Mouse (Mus musculus): Measurements from ENCODE around the gene Abca12. TPM values are rescaled to one million over a fixed set of nuclear protein-coding genes. Genes with fewer than 3 reads are reported as not detected.

Abca12 gene
- polyA plus RNA-seq, 1 experiment from 2014 or later, result not detected

DNA sequence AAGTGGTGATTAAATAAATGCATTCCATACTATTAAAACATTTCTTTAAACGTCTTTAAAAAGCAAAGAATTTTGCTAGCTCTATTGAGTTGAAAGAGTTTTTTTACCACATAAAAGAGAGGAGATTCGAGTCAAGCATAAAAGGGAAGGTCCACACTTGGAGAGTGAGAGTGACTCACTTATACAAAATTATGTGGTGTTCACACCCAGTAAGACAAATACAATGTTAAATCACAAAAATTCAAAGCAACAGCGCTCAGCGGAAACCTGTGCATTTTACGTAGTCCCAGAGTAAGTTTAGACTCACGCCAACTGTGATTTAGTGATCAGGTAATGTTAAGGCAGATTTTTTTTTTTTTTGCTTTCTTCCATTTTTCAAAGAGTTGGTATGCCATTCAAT, 104.1 kb downstream of the Abca12 start:
- no peak overlapping the region for H3K9ac ChIP-seq (replicated peaks)
- no peak overlapping the region for H3K4me2 ChIP-seq (replicated peaks)
- H3K27ac ChIP-seq, result no peak overlapping the region
- no peaks in the 10 kb centered on the region for H3K9me3 ChIP-seq
- H3K36me3 ChIP-seq, result no peaks in the 10 kb centered on the region
- H3K4me3 ChIP-seq (replicated peaks), result no peak overlapping the region
- WGBS, result 89% methylated on average over 6 of the region's 6 CpGs
- peaks cover 9% of the 10 kb centered on the region for H3K4me1 ChIP-seq (replicated peaks)
- H3K27me3 ChIP-seq, result no peaks in the 10 kb centered on the region
- no peak for ATAC-seq

DNA sequence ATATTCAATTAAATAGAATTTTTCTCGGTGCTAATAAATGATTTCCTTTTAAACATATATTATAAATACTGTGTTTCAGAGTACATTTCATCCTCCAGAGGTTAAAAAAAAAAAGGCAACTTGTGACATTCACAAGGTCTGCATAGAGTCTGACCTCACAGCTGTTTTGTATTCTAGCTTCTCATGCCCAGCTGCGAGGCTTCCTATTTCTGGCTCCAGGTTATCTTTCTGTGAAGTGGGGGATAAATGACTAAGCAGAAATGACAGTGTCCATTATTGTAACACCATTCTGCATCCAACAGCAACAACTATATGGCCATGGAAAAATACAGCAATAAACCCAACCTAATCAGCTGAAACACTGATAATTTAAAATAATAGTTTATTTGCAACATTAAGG, 107.3 kb downstream of the Abca12 start:
- H3K9me3 ChIP-seq, result no peaks in the 10 kb centered on the region
- H3K4me3 ChIP-seq (replicated peaks), result no peak overlapping the region
- no peak overlapping the region for H3K9ac ChIP-seq (replicated peaks)
- H3K4me2 ChIP-seq (replicated peaks), result no peak overlapping the region
- no peaks in the 10 kb centered on the region for H3K27me3 ChIP-seq
- peaks cover 9% of the 10 kb centered on the region for H3K4me1 ChIP-seq (replicated peaks)
- ATAC-seq, result no peak
- WGBS, result 64% methylated on average over 2 of the region's 2 CpGs
- H3K36me3 ChIP-seq, result no peaks in the 10 kb centered on the region
- H3K27ac ChIP-seq, result no peak overlapping the region

DNA sequence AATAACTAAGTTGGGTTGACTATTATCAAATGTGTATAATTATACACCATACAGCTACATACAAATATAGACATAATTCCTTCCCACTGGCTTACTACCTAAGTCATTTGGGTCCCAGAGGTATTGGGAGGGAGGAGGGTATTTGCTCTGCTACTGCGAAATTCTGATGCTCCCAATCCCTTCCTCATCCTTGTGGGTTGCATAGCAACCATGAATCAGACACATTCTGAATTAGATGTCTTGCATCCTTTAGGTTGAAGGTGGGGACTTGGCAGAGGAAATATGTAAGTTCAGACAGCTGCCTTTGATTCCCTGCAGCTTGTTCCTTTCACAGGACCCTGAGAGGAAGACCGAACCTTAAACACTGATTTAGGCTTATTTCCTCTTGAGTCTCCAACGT, 108.5 kb downstream of the Abca12 start:
- H3K4me2 ChIP-seq (replicated peaks), result no peak overlapping the region
- ATAC-seq, result peak; percentile 45; the same call in 1 of the 2 replicates
- peaks cover 9% of the 10 kb centered on the region for H3K4me1 ChIP-seq (replicated peaks)
- no peak overlapping the region for H3K4me3 ChIP-seq (replicated peaks)
- 41% methylated on average over 3 of the region's 3 CpGs for WGBS
- H3K27me3 ChIP-seq, result no peaks in the 10 kb centered on the region
- no peaks in the 10 kb centered on the region for H3K36me3 ChIP-seq
- no peaks in the 10 kb centered on the region for H3K9me3 ChIP-seq
- no peak overlapping the region for H3K9ac ChIP-seq (replicated peaks)
- H3K27ac ChIP-seq, result no peak overlapping the region

DNA sequence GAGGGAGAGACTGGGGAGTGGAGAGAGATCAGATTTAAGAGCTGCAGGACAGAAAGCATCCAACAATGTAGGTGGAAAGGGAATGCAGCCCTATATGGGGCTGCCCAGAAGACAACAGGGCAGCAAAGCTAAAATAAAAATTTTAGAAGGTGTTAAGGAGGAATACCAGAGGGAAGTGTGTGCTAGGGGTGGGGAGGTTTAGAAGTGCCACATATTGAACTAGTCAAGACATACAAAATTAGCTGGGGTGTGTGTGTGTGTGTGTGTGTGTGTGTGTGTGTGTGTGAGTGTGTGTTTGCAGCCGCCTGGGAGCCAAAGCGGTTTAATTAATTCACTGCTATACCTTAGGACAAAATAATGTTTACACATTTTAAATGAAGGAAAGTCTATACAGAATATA, 110.1 kb downstream of the Abca12 start:
- ATAC-seq, result no peak
- Histone ChIP-seq H3K27me3 (no peaks in the 10 kb centered on the region), H3K4me1 (replicated peaks) (peaks cover 9% of the 10 kb centered on the region), H3K9me3 (no peaks in the 10 kb centered on the region), H3K4me2 (replicated peaks) (no peak overlapping the region), H3K36me3 (no peaks in the 10 kb centered on the region), H3K4me3 (replicated peaks) (no peak overlapping the region), H3K9ac (replicated peaks) (no peak overlapping the region), H3K27ac (no peak overlapping the region)
- WGBS, result 84% methylated on average over 2 of the region's 2 CpGs

DNA sequence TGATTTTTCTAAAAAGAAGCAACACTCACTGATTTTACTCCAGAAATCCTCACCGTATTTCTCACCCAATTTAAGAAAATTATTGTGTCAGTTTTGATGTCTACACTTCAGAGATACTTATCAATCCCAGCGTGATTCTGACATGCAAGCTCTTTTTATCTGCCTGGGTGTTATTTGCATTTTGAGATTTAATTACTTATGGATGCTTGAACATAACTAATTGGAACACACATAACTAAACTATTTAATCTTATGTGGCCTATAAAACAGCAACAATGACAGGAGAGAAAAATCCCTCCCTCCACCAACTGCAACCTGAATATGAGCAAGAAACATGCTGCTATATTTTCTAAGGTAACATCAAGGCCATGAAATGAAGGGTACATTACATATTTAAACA, 117.7 kb downstream of the Abca12 start:
- H3K4me3 ChIP-seq (replicated peaks), result no peak overlapping the region
- H3K36me3 ChIP-seq, result no peaks in the 10 kb centered on the region
- H3K9ac ChIP-seq (replicated peaks), result no peak overlapping the region
- 62% methylated on average over 2 of the region's 2 CpGs for WGBS
- no peaks in the 10 kb centered on the region for H3K9me3 ChIP-seq
- no peak overlapping the region for H3K4me2 ChIP-seq (replicated peaks)
- ATAC-seq, result no peak
- no peak overlapping the region for H3K27ac ChIP-seq
- peaks cover under 1% of the 10 kb centered on the region; the same call in 1 of the 2 replicates for H3K4me1 ChIP-seq (replicated peaks)
- no peaks in the 10 kb centered on the region for H3K27me3 ChIP-seq

DNA sequence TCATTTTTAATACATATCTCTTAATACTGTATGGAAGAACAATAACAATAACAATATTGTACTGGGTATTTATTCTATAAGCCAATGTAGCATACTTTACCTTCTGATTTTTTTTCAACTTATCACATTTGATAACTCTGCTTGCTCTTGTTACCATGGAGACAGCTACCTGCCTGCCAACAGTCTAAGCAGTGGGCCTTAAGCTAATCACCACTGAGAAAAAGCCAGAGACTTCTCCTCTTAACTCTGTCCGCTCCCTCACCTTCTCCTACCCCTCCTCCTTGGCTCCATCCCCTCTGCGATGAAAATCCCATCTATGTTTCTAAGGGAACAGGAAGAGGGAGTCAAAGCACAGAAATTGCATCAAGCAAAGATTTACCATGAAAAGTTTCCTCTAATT, 118.1 kb downstream of the Abca12 start:
- 0 out of 2 replicates have a peak, but pooled peaks have one; percentile 48 for ATAC-seq
- Histone ChIP-seq H3K27ac (no peak overlapping the region), H3K9me3 (no peaks in the 10 kb centered on the region), H3K36me3 (no peaks in the 10 kb centered on the region), H3K9ac (replicated peaks) (no peak overlapping the region), H3K4me3 (replicated peaks) (no peak overlapping the region), H3K4me2 (replicated peaks) (no peak overlapping the region), H3K27me3 (no peaks in the 10 kb centered on the region), H3K4me1 (replicated peaks) (peaks cover 3% of the 10 kb centered on the region; the same call in 1 of the 2 replicates)
- 55% methylated on average over 2 of the region's 2 CpGs for WGBS

DNA sequence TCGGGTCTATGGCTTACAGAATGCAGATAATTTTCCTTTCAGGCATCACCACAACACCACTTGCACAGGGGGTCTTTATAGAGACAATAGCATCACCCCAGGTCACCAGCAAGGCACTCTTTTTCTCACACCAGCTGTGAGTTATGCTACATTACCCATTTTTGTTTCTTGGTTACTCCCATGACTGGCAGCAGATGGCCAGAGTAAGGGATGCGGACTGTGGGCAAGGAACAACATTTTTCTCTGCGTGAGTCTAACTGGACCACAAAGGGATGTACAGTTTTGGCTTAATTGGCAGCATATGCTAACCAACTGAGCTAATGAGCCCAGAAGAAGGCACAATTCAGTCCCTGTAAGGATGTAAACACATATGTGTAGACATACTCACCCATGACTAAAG, 122.8 kb downstream of the Abca12 start:
- no peak overlapping the region for H3K9ac ChIP-seq (replicated peaks)
- H3K27ac ChIP-seq, result no peak overlapping the region
- no peaks in the 10 kb centered on the region for H3K36me3 ChIP-seq
- H3K4me1 ChIP-seq (replicated peaks), result peaks cover 3% of the 10 kb centered on the region; the same call in 1 of the 2 replicates
- no peak overlapping the region for H3K4me3 ChIP-seq (replicated peaks)
- no peaks in the 10 kb centered on the region for H3K27me3 ChIP-seq
- WGBS, result 57% methylated on average over 3 of the region's 3 CpGs
- no peak overlapping the region for H3K4me2 ChIP-seq (replicated peaks)
- H3K9me3 ChIP-seq, result no peaks in the 10 kb centered on the region
- ATAC-seq, result peak; percentile 58; the same call in 1 of the 2 replicates

DNA sequence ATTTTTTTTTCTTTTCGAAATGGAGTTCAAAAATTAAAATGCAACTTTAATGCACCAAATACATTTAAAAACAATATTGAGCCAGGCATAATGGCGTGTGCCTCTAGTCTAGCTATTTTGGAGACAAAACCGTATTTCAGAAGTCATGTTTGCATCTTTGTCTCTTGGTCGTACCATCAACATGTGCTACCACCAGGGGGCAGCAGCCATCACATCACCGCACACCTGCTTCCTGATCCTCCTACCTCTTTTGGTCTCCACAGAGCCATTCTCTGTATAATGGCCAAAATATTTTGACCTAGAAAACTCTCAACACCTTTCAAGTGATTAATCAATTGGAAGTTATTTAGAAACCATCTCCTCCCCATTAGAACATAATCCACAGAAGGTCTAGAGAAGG, 125.2 kb downstream of the Abca12 start:
- Histone ChIP-seq H3K4me2 (replicated peaks) (no peak overlapping the region), H3K9ac (replicated peaks) (no peak overlapping the region), H3K36me3 (no peaks in the 10 kb centered on the region), H3K9me3 (no peaks in the 10 kb centered on the region), H3K27ac (no peak overlapping the region), H3K27me3 (no peaks in the 10 kb centered on the region), H3K4me3 (replicated peaks) (no peak overlapping the region), H3K4me1 (replicated peaks) (peaks cover 3% of the 10 kb centered on the region; the same call in 1 of the 2 replicates)
- 26% methylated on average over 5 of the region's 5 CpGs for WGBS
- ATAC-seq, result no peak

DNA sequence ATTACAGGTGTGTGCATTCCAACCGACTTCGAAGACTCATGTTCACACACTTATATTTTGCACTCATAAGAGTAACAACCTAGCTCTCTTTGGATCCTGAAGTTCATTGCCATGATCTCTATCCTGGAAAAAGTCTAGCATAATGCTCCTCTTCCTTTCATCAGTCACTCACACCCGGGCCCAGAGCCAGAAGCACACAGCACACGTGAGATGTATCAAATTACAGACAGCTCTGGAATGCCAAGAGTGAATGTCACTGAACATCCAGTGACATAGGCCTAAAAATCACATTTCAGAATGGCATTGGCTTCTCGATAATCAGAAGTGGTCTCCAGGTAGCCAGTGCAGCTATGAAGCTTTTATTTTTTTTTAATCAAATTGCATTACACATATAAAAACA, 137.8 kb downstream of the Abca12 start:
- no peak overlapping the region for H3K9ac ChIP-seq (replicated peaks)
- WGBS, result 59% methylated on average over 5 of the region's 5 CpGs
- no peaks in the 10 kb centered on the region for H3K4me1 ChIP-seq (replicated peaks)

DNA sequence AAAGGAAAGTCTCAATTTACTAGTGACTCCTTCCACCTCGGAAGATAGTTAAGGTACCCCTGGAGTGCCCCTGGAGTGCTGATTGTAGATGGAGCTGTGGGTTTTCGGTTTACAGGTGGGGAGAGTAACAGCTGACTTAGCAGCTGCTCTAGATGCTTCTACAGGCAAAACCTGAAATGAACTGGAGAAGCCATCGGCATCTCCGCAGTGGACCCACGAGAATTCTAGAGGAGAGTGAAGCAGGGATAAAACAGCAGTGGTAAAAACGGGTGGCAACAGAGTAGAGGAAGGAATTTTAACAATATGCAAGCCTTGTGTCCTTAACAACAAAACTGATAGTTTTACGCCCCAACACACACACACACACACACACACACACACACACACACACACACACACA, 142.2 kb downstream of the Abca12 start:
- no peak overlapping the region for H3K27ac ChIP-seq
- H3K9ac ChIP-seq (replicated peaks), result no peak overlapping the region
- no peak overlapping the region for H3K4me3 ChIP-seq (replicated peaks)
- WGBS, result 79% methylated on average over 7 of the region's 7 CpGs
- no peaks in the 10 kb centered on the region for H3K27me3 ChIP-seq
- H3K4me2 ChIP-seq (replicated peaks), result no peak overlapping the region
- no peak for ATAC-seq
- no peaks in the 10 kb centered on the region for H3K4me1 ChIP-seq (replicated peaks)
- no peaks in the 10 kb centered on the region for H3K9me3 ChIP-seq
- H3K36me3 ChIP-seq, result no peaks in the 10 kb centered on the region

More for the DNA sequence above, 137.8 kb downstream of the Abca12 start:
- Histone ChIP-seq H3K9me3 (no peaks in the 10 kb centered on the region), H3K4me3 (replicated peaks) (no peak overlapping the region), H3K36me3 (no peaks in the 10 kb centered on the region), H3K27ac (no peak overlapping the region), H3K4me2 (replicated peaks) (no peak overlapping the region), H3K27me3 (no peaks in the 10 kb centered on the region)
- no peak for ATAC-seq

DNA sequence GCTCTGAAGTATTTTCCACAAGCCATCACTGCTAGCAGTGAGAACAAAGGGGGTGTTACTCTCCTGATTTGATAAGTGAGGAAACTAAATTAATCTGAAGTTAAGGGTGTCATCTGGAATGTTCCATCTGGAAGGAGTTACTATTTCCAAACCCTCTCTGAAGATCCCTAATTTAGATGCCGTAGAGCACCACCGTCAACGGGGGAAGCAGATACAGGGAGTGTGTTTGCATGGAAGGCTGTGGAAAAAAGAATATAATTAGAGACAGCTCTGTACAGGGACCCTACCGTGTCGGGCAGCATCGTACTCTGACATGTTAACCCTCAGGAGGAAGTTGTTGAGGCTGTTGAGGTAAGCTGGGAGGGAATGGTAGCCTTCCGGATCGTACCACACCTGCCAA, 142.6 kb downstream of the Abca12 start:
- Histone ChIP-seq H3K4me3 (replicated peaks) (no peak overlapping the region), H3K36me3 (no peaks in the 10 kb centered on the region), H3K9me3 (no peaks in the 10 kb centered on the region), H3K4me2 (replicated peaks) (no peak overlapping the region), H3K27me3 (no peaks in the 10 kb centered on the region), H3K9ac (replicated peaks) (no peak overlapping the region), H3K4me1 (replicated peaks) (no peaks in the 10 kb centered on the region), H3K27ac (no peak overlapping the region)
- 66% methylated on average over 8 of the region's 8 CpGs for WGBS
- no peak for ATAC-seq

DNA sequence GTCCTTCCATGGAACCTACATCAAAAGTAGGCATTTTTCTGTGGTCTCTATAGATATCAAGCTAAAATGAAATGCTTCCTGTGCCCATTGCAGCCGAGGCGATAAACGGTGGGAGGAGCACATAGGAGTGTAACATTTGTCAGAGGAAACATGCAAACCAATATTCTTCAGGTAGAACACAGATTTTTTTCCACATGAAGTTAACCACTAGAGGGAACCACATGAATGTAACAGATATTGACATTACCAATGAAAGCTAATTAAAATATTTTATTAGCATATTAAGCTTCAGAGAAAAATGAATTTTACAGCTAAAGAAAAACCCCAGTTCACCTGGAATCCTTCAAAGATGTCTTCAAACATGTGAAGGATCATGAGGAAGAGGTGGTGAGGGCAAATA, 144.6 kb downstream of the Abca12 start:
- Histone ChIP-seq H3K4me2 (replicated peaks) (no peak overlapping the region), H3K27me3 (no peaks in the 10 kb centered on the region), H3K9ac (replicated peaks) (no peak overlapping the region), H3K9me3 (no peaks in the 10 kb centered on the region), H3K4me1 (replicated peaks) (no peaks in the 10 kb centered on the region), H3K27ac (no peak overlapping the region), H3K36me3 (no peaks in the 10 kb centered on the region), H3K4me3 (replicated peaks) (no peak overlapping the region)
- WGBS, result 95% methylated on average over 3 of the region's 3 CpGs
- ATAC-seq, result no peak

DNA sequence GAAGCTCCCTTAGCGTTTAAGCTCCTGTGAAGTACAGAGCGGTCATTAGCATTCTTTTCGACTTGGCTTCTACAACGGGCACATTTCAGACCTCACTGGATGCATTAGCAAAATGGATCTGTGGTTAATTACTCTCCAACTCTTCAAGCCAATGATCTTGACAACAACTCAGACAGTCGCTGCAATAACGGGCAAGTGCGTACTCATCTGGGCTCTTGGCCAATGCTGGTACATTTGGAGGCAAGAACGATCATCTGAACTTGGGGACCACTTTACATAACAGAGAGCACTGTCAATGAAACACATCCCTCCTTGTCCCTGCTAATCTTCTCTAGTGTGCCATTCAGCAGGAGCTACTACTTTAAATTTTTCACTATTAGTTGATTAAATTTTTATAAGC, 148.1 kb downstream of the Abca12 start:
- H3K36me3 ChIP-seq, result no peaks in the 10 kb centered on the region
- no peak overlapping the region for H3K27ac ChIP-seq
- no peaks in the 10 kb centered on the region for H3K27me3 ChIP-seq
- no peak for ATAC-seq
- no peak overlapping the region for H3K9ac ChIP-seq (replicated peaks)
- no peak overlapping the region for H3K4me2 ChIP-seq (replicated peaks)
- WGBS, result 86% methylated on average over 8 of the region's 8 CpGs
- H3K4me1 ChIP-seq (replicated peaks), result no peaks in the 10 kb centered on the region
- no peaks in the 10 kb centered on the region for H3K9me3 ChIP-seq
- H3K4me3 ChIP-seq (replicated peaks), result no peak overlapping the region
